In genomic region chr14:27187025-27187424, GRCm38 (mm10) we compare ENCODE assay signal across 8 mouse cellular contexts.
DNase-seq lines count a peak whose midpoint lies in the region; ATAC-seq lines count a peak whose summit lies in the region.

No protein-coding gene starts in this region.

- H3K4me1 ChIP-seq in embryonic facial prominence, embryonic 14.5 days (ENCODE audit: control insufficient read depth, insufficient read depth, low read length) = 0 out of 2 replicates have a peak, but pooled peaks cover 6% of the 10 kb centered on the region

- no peak overlapping the region for H3K9ac ChIP-seq in embryonic facial prominence, embryonic 14.5 days (ENCODE audit: low read depth, low read length)

- no peak overlapping the region for H3K27ac ChIP-seq in embryonic facial prominence, embryonic 14.5 days (replicated peaks; ENCODE audit: low read depth, low read length)

- no peak overlapping the region for H3K4me2 ChIP-seq in embryonic facial prominence, embryonic 14.5 days (ENCODE audit: low read depth, low read length)

- no peaks in the 10 kb centered on the region for H3K27me3 ChIP-seq in embryonic facial prominence, embryonic 14.5 days (replicated peaks; ENCODE audit: control insufficient read depth, insufficient read depth, low read length)

- no peaks in the 10 kb centered on the region for H3K36me3 ChIP-seq in embryonic facial prominence, embryonic 14.5 days (ENCODE audit: control insufficient read depth, insufficient read depth, low read length)

- H3K4me3 ChIP-seq in embryonic facial prominence, embryonic 14.5 days (ENCODE audit: low read depth, low read length) = no peak overlapping the region

- WGBS in embryonic facial prominence, embryonic 14.5 days = 6% methylated on average over 4 of the region's 4 CpGs

- DNase-seq in A20 (ENCODE audit: low read depth, low spot score) = peak; percentile 80
- DNase-seq in adrenal gland, postnatal 25 days = peak; percentile 77
- DNase-seq in embryonic facial prominence, embryonic 14.5 days (ENCODE audit: low spot score) = peak; percentile 75
- DNase-seq in heart, postnatal 10 days = peak; percentile 88 to 91
- DNase-seq in layer of hippocampus, adult 11-12 months (ENCODE audit: low spot score) = peak; percentile 86
- peak; percentile 77 to 78 for DNase-seq in lung, adult 18-20 months
- peak; percentile 88 for DNase-seq in testis, postnatal 10 days (ENCODE audit: low spot score)

- no peaks in the 10 kb centered on the region for H3K9me3 ChIP-seq in embryonic facial prominence, embryonic 14.5 days (ENCODE audit: control insufficient read depth, low read length)

- ATAC-seq in embryonic facial prominence, embryonic 14.5 days (ENCODE audit: low read depth) = peak; percentile 87
- ATAC-seq in neutrophil, adult 5-6 weeks (ENCODE audit: extremely low read depth, insufficient number of reproducible peaks, low FRiP score, poor library complexity, severe bottlenecking) = peak; percentile 85

- intact Hi-C loops in heart, postnatal 10 days (cut with DNase I) = loop anchor here (1.0 to 5.0 kb wide), 4 partner anchors 50 to 374 kb away; no protein-coding TSS in a partner anchor
